Mouse (Mus musculus) megakaryocyte, embryonic 14.5 days (primary cell): ENCODE measurements at regions not wholly inside any gene's neighbourhood (a gene's known extent, or its start where the extent isn't known, plus 50 kb on each side); places are given as distances from the start of the nearest gene placed in this dataset.

Source experiments
- FLI1 ChIP-seq: IDR thresholded peaks from 2 replicates; pipeline ENCODE4 v1.6.1; 2012; ENCODE audit warnings: low read length, inconsistent platforms, mixed read lengths
- GATA1 ChIP-seq: IDR thresholded peaks from 3 replicates; pipeline ENCODE4 v1.6.1; 2012; ENCODE audit warnings: mixed read lengths, low read length, inconsistent platforms, borderline replicate concordance

GRCm38 (mm10) chr12:79999868-80000370 lies 112.9 kb downstream of the Zfp36l1 start:
- TF ChIP-seq GATA1 (no peak), FLI1 (no peak)
